Mouse (Mus musculus): ENCODE results near the gene Hexim2.

Hexim2 gene

DNA sequence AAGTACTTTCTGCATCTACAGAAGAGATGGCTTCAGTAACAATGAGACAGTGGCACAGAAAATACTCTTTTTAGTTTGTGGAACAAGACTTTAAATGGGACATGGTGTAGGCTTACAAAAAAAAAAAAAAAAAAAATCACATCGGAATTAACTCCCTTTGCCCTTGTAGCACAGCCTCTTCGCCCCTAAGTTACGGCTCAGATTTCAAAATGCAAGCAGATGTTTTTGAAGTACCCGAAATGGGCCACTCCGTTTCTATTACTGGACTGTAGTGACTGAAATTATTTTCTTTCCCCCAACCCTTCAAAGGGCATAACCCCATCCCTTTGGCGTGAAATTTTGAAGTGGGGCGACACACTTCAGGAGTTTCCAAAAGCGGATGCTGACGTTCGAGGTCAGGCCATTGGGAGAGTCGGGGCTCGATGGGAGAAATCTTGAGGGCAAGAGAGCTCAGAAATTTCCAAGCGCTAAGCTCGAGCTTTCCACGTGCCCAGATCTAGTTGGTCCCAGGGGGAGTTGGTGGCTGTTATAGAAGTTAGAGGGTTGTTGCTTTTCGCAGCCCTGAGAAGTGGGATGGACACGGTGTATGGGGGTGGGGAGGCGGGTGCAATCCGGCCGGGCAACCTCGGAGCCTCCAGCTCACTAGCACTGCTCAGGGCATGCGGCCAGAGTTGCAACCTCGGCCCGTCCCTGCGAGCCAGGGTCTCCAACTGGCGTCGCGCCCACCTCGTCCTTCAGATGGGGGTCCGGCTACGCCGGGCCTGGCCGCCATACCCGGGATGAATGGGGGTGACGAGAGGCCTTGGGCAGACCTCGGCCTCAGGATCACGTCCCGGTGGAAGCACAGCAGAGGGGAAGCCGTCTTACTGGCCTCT lies at the start of gene Hexim2:
TSS of gene Hexim2 (plus strand) at position 729 of the 875 bp plus-strand sequence.
- peak; percentile 88 for DNase-seq

DNA sequence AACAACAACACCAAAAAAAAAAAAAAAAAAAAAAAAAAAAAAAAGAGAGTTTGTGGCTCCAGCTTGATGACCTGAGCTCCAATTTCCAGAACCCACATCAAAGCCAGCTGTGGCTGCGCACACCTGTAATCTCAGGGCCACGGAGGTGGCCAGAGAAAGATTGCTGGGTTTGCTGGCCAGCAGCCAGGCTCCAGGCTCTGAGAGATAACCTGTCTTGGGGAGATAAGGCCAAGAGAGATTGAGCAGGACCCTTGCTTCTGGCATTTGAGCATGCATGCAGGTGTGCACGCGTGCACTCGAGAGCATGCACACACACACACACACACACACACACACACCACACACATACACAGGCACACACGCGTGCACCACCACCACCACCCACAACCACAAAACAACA lies 38.9 kb upstream of the Hexim2 start:
- peak; percentile 19 for DNase-seq

DNA sequence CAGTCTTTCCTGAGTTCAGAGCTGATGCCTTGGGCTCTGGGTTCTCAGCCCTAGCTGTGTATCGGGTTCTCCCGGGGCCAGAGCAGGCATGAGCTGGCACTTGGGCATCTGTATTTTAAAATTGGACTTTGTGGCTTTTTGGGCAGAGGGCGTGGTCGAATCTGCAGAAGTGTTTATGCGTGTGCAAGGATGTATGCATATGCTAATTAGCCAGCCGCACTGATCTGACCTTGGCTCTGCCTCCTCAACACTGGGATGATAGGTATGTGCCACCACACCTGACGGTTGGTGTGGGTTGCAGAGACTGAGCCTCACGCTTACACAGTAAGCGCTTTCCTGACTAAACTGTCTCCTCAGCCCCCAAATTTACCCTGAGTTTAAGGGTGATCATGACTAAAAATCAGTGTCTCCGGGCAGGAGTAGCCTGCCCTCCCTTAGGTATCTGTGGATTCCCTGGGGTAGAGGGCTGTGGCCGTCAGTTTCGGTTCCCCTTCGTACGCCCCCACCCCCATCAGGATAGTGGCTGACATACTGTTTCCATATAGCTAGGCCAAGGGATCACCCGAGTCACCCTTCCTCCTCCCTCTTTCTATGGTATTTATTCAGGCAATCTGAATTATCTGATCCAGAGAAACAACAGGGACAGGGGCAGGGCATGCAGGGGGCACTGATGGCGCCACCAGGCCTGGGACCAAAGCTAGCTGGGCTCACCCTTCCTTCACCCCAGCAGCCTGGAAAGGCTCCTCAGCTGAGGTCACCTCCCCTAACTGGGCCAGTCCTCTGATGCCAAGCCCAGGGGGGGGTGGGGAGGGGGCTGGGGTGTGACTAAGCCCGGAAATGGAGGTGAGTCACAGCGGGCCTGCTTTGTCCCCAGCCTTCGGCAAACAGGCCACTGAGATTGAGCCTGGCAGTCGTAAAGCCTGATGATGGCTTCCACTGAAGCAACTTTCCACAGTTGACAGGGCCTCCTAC lies 38.1 kb upstream of the Hexim2 start:
- peak; percentile 9 for DNase-seq

DNA sequence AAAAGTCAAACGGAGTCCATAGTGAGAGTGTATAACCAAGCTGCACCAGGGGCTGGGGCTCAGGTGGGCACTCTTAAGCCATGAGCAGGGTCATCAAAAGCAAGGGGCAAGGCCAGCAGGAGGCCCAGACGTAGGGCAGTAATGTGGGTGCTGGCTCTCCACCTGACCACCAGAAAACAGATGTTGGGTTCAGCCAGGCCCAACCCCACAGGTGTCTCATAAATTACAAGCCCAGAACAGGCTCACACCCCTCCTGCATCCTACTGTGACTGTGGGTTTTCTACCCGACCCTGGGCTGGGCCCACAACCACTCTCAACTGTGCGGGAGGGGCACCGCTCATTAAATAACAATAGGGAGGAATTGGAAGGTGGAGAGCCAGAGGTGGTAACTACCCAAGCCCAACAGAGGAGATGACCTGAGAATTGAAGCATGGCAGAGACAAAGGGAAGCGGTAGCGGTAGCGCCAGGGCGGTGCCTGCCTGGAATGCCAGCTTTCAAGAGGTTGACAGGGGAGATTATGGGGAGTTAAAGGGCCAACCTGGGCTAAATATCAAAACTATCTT lies 37.0 kb upstream of the Hexim2 start:
- peak; percentile 14 for DNase-seq

DNA sequence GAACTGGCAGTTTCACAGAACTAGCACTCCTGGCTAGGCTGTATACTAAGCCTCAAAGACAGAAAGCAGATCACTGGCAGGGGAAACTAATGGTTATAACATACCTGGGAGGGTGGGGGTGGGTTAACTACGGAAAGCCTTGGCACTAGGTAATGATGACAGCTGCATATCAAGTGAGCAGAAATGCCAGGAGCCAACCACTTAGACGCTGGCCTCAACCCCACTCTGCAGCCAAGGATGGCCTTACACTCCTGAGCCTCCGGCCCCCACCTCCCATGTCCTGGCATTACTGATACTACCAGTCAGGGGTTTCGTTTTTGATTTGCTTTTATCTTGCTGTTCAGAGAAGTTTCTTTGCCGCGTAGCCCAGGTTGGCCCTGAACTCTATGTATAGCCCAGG lies 36.4 kb upstream of the Hexim2 start:
- peak; percentile 12 for DNase-seq

DNA sequence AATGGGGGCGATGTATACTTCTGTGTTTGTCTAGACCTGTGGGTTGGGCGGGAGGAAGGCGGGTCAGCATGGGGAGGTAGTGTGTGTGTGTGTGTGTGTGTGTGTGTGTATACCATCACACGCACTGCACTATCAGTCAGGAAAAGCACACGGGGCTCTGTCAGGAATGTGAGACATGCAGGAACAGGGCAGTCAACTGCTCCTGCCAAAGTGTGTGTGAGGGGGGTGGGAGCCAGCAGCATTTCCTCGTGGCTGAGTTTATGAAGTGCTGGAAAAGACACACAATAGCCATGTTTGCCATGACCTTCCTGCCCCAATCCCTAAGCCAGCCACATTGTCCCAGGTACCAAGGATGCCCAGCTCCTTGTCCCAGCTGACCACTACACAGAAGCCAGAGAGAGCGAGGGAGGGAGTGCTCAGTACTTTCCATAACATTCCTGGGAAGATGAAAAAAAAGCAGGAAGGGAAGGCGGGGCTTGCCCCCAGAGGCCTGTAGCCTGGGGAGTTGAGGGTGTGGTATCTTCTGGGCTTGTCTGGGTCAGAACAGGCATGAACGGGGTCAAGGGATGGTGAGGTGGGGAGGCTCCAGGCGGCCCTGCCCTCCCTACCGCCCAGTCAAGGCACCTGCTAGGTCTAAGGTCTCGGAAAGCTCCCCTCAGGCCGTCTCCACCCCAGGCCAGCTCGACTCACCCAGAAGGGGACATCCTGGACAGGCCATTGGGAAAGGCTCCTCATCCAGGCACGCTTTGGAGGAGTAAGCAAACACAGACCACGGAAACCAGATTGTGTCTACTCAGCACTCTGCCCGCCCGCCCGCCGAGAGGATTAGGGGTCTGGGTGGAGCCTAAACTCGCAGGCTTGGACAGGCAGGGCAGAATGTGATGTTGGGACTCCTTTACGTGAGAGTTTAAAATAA lies 35.0 kb upstream of the Hexim2 start:
- peak; percentile 35 for DNase-seq

DNA sequence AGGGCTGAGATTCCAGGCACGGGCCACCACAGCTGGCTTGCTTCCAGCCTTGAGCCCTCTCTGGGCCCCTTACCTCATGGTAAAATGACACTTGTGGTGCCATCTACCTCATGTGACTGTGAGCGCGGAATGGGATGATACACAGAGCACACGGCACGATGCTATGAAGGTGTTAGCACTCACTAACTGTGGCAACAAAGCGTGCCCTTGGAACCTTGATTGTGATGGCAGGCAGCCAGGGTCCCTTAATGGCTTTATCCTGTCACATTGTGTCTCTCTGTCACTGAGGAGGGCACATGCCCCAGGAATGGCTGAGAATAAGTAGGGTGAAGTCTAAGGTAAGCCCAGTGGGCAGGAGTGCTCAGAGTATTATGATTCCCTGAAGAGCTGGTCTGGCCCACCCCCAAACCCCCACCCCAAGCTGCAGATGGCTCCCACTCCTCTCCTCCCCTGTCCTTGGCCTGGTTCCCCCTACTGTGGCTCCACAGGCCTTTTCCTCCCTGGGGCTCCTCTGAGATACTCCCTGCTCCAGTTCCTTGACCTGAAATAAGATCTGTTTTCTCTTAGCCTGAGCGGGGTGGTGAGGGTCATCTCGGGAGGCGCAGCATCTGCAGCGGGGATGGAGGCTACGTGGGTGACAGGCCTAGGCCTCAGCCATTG lies 33.6 kb upstream of the Hexim2 start:
- DNase-seq: peak; percentile 62

DNA sequence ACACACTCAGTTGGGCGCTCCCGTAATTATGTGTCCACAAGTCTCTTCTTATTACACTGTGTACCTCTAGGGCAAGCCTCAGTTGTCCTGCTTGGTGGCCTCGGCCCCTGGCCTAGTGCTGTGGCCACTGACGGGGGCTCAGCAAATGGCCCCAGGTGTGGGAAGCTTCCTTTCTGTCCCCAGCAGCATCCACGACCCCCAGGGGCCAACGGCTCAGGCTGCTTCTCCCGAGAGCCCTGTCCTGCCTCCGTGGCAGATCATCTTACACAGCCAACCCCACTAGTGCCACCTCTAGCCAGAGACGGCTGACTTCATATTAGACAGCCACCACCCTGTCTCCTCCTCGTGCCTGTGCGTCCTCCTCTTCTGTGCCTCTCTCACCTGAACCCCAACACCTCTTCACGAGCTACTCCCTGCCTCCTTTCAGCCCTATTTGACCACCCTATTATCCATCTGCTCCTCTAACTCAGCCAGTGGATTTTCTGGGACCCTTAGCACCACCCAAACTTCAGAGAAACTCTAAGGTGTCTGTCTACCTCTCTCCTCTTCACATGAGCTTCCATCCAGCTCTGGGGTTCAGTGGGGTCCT lies 32.8 kb upstream of the Hexim2 start:
- peak; percentile 43 for DNase-seq

DNA sequence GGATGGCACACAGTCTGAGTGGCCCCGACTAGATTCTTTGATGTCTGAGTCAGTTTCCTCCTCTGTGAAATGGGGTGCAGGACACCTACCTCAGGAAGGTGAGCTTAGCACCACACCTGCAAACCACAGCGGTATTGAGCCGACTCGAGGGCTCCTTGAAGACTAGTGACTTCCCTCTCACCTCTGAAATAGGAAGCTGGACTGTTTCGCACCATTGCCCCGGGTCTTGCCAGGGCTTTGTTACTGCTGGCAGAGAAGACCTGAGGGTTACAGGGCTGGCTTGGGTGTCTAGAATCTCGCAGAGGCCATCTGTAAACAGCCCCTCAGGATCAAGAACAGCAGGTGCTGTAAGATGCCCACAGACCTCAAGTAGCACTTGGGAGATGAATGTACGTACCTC lies 31.9 kb upstream of the Hexim2 start:
- peak; percentile 46 for DNase-seq

DNA sequence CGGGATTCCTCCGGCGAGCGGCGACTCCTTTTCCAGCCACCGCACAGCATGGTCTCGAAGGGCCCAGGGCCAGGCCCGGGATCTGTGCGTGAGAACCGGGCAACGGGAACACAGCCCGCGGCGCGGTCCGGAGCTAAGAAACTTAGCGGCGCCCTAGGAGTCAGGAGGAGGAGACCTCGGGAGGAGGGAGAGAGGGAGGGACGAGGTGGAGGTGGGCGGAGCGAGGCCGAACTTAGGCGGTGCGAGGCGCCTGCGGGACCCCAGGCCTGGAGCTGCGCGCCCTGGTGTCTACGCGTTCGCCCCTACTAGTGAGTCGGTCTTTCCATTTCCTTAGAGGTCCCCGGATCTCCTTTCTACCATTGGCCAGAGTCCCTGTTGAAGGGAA lies 30.8 kb upstream of the Hexim2 start, which contains the start of the genes Plcd3 and Acbd4:
TSS of gene Plcd3 (minus strand) at position 178 of the 385 bp plus-strand sequence.
TSS of gene Acbd4 (plus strand) at position 202 of the 385 bp plus-strand sequence.
- DNase-seq: peak; percentile 85

DNA sequence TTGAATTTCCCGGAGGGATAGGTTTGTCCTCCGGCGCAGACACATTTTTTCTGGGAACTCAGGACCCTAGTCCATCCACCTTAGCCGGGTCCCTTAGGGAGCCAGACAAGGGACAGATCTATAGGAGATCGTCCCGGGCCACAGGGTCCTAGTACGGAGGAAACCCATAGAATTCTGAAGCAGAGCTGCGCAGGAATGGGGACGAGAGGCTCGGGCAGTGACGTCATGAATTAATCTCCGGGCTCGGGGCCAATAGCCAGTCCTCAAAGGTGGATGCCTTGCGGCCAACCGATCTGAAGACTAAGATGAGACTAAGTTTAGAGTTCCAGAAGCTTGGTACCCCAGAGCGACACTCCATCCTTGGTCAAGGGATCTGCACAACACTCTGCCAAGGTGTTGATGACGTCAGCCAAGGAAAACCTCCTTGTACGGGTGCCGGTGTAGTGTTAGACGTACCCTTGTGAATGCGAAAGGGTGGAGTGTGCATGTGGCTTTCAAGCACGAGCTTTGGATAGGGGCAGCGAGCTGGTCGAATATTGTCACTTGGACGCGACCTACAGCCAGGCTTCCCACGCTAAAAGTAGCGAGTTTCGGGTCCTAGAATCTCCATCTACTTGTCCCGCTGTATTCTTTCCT lies 30.2 kb upstream of the Hexim2 start:
- peak; percentile 88 for DNase-seq

DNA sequence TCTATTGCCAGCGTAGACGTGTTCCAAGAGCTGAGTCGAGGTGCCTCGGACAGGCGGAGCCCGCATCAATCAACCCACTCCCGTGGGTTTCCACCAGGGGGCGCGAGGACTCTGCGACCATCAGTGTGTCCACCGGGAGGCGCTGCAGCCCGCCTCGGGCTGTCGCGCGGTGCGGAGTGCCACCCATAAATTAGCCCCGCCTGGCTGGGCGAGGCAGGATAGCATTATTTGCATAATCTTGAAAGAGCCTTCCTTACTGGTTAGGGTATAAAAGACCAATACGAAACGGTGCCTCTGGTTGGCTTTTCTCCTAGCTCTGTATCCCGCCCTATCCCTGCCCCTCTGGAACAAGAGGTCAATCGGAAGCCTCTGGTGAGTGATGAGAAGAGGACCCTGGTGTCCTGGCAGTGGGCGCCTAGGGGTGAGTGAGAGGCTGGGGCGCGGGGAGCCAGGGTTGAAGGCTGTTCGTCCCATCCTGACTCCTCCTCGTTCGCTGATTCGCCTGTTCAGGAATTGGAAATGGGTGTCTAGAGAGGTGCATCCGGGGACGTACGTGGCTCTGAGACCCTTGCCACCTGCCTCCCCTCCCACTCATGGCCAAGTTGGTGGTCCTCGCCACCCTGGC lies 29.4 kb upstream of the Hexim2 start:
- DNase-seq: peak; percentile 97

DNA sequence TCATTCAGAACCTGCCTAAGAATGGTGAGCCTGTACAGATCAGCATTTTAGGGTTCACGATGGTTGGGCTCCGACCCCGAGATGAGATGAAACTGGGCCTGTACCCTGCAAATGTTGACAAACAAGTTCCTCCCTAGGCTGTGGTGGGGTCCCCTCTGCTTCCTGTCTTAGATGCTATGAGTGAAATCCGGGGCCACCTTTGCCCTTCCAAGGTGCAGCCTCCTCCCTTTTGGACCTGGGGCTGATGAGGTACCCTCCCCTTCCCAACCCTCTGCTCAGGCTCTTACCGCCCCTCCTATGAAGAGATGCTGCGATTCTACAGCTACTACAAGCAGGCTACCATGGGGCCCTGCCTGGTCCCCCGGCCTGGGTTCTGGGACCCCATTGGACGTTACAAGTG lies 28.6 kb upstream of the Hexim2 start:
- DNase-seq: peak; percentile 48

DNA sequence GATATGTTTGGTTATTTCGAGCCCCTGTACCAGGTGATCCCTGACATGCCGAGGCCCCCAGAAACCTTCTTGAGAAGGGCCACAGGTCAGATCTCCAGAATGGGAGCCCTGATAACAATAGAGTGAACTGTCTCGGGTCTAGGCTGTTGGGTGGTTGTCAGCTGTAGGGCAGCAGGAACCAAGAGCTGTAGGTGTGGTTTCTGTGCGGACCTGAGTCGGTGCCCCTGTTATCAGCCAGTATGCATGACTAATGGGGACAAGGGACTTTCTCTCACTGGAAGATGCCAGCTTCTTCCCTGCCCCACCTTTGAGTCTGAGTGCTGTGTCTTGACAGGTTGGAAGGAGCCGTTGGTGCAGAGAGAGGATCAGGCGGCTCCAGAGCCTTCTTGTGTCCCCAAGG lies 27.8 kb upstream of the Hexim2 start:
- DNase-seq: peak; percentile 53

DNA sequence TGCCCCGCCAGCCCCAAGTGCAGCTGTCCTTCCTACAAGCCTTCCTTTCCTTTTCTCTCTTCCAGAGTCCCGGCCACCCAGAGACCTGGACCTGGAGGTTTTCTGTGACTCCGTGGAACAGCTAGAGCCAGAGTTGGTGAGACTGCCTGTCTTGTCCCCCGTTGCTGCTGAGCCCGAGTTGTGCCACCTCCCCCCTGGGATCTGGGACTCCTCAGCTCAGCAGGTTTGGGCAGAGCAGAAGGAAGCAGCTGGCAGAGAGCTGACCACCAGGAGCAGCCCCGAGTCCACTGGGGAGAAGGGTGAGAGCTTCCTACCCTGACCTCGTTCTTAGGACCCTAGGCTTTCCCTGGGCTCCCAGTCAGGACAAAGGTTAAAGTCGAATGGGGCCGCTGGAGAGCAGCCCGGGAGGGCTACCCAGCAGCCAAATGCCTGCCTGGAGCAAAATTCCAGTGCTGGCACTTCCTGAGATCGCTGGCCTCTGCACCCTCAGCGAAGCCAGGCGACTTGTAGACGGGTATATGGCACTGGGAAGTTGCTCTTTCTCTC lies 27.0 kb upstream of the Hexim2 start:
- DNase-seq: peak; percentile 47

DNA sequence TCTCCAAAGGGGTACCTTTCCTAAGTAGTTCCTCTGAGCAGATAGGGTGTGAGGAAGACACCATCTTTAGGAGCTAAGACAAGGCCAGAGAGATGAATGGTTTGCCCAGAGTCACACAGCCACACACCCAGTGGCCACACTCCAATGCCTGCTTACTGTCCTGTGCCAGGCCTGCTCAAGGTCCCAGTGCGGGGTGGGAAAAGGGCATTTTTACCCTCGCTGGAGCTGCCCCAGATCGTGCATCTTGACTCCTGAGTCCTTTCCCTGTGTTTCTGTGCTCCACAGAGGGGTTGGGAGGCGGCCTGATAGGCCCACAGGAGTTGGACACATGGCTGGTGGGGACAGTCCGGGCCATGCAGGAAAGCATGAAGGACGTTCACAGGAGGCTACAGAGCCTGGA lies 26.4 kb upstream of the Hexim2 start:
- DNase-seq: peak; percentile 40

DNA sequence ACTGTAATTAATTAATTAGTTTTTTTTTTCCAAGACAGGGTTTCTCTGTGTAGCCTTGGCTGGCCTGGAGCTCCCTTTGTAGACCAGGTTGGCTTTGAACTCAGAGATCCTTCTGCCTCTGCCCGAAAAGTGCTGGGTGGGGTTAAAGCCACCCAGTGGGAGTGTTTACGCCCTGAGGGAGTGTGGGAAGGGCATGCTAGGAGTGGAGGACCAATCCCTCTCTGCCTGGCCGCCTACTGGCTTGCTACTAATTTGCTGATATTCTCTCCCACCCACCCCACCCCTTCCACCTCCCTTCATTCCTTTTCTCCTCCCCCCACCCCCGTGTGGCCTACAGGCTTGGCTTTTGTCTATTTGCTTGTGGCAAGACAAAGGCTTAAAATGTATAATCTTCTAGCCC lies 25.8 kb upstream of the Hexim2 start:
- no peak for DNase-seq

DNA sequence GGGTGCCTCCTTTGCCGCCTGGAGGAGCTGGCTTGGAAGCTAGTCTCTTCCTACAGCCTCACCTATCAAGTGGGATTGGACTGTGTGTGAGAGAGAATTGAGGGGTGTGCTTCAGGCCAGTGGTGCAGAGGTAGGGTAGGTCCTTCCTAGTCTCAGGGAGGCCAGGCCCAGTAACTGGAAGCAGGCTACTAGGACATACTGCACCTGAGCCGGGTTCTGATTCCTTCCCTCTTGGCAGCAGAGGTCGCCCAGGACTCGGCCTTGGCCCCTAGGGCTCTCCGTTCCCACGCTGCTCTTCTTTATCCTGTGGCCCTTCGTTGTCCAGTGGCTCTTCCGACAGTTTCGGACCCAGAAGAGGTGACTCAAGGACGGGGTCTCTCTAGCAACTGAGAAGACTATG lies 20.9 kb upstream of the Hexim2 start:
- peak; percentile 41 for DNase-seq

DNA sequence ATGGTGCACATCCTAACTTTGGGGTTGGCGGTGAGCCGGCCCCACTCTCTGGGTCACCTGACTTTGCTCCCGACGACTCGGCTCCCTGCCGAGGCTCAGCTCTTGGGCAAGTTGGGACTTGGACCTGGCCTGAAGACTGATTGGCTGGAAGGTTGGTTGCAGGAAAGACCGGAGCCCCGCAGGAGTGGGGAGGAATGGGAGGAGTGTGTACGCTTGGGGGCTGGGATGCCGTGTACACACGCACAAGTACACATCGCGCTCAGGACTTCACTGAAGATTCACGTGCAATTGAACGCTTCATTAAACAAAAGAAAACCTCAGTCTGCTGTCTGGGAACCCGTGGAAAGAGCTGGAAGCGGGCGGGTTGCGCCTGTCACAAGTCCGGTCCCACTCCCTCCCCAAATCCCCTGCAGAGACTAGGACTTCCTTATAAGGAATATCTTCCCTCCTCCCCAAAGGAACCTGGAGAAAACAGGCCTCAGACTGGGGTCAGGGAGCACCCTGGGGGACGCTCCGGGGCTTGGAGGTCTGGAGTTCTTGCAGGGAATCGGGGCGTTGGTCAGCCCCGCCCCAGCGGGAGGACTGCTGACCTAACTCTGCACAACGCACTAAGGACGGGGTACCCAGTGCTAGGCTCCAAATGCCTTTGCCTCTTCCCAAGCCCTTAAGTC lies 20.2 kb upstream of the Hexim2 start:
- peak; percentile 74 for DNase-seq
